Mouse (Mus musculus): ENCODE data around the gene Ints5. TPM values are rescaled to one million over a fixed set of nuclear protein-coding genes. Genes with fewer than 3 reads are reported as not detected.

Ints5 gene
- total RNA-seq, 2 experiments from 2014 or later: 7.1 to 14.3 TPM

Other genes with a start within 250 kb of the Ints5 start
Only the 30 nearest of the 33 such genes appear.
- gene Slc3a2, start 169.6 kb upstream of the Ints5 start, total RNA-seq (2015; ENCODE audit: low replicate concordance): 198 and 206 TPM in 2 replicates
- gene Slc3a2, start 169.6 kb upstream of the Ints5 start, total RNA-seq (2017; ENCODE audit: low replicate concordance): 242 and 266 TPM in 2 replicates
- gene Wdr74, start 157.2 kb upstream of the Ints5 start, total RNA-seq (2015; ENCODE audit: low replicate concordance): 22.0 and 28.9 TPM in 2 replicates
- 10.7 and 15.0 TPM in 2 replicates for gene Wdr74, start 157.2 kb upstream of the Ints5 start, total RNA-seq (2017; ENCODE audit: low replicate concordance)
- not detected in 2 replicates for gene 1700092M07Rik, start 152.3 kb upstream of the Ints5 start, total RNA-seq (2015; ENCODE audit: low replicate concordance)
- gene 1700092M07Rik, start 152.3 kb upstream of the Ints5 start, total RNA-seq (2017; ENCODE audit: low replicate concordance): not detected in 2 replicates
- 67.0 and 97.7 TPM in 2 replicates for gene Stx5a, start 151.6 kb upstream of the Ints5 start, total RNA-seq (2015; ENCODE audit: low replicate concordance)
- 119 and 128 TPM in 2 replicates for gene Stx5a, start 151.6 kb upstream of the Ints5 start, total RNA-seq (2017; ENCODE audit: low replicate concordance)
- gene Nxf1, start 135.9 kb upstream of the Ints5 start, total RNA-seq (2015; ENCODE audit: low replicate concordance): 462 and 487 TPM in 2 replicates
- 79.9 and 80.3 TPM in 2 replicates for gene Nxf1, start 135.9 kb upstream of the Ints5 start, total RNA-seq (2017; ENCODE audit: low replicate concordance)
- 25.9 and 40.7 TPM in 2 replicates for gene Tmem223, start 122.0 kb upstream of the Ints5 start, total RNA-seq (2015; ENCODE audit: low replicate concordance)
- 11.0 and 21.9 TPM in 2 replicates for gene Tmem223, start 122.0 kb upstream of the Ints5 start, total RNA-seq (2017; ENCODE audit: low replicate concordance)
- gene Tmem179b, start 118.5 kb upstream of the Ints5 start, total RNA-seq (2015; ENCODE audit: low replicate concordance): 80.7 and 134 TPM in 2 replicates
- gene Tmem179b, start 118.5 kb upstream of the Ints5 start, total RNA-seq (2017; ENCODE audit: low replicate concordance): 66.6 and 95.1 TPM in 2 replicates
- 6.7 and 24.1 TPM in 2 replicates for gene Taf6l, start 106.6 kb upstream of the Ints5 start, total RNA-seq (2015; ENCODE audit: low replicate concordance)
- 10.5 and 10.9 TPM in 2 replicates for gene Taf6l, start 106.6 kb upstream of the Ints5 start, total RNA-seq (2017; ENCODE audit: low replicate concordance)
- gene Polr2g, start 94.4 kb upstream of the Ints5 start, total RNA-seq (2015; ENCODE audit: low replicate concordance): 49.0 and 51.2 TPM in 2 replicates
- gene Polr2g, start 94.4 kb upstream of the Ints5 start, total RNA-seq (2017; ENCODE audit: low replicate concordance): 16.5 and 25.8 TPM in 2 replicates
- gene Zbtb3, start 90.5 kb upstream of the Ints5 start, total RNA-seq (2015; ENCODE audit: low replicate concordance): not detected in 2 replicates
- gene Zbtb3, start 90.5 kb upstream of the Ints5 start, total RNA-seq (2017; ENCODE audit: low replicate concordance): 1.3 TPM in 1 of 2 replicates, not detected in the other
- gene Ttc9c, start 73.7 kb upstream of the Ints5 start, total RNA-seq (2015; ENCODE audit: low replicate concordance): 55.8 and 56.6 TPM in 2 replicates
- gene Ttc9c, start 73.7 kb upstream of the Ints5 start, total RNA-seq (2017; ENCODE audit: low replicate concordance): 59.4 and 73.3 TPM in 2 replicates
- gene Hnrnpul2, start 73.0 kb upstream of the Ints5 start, total RNA-seq (2015; ENCODE audit: low replicate concordance): 54.9 and 64.2 TPM in 2 replicates
- gene Hnrnpul2, start 73.0 kb upstream of the Ints5 start, total RNA-seq (2017; ENCODE audit: low replicate concordance): 154 and 160 TPM in 2 replicates
- not detected in 2 replicates for gene AC129217.1, start 63.2 kb upstream of the Ints5 start, total RNA-seq (2015; ENCODE audit: low replicate concordance)
- gene AC129217.1, start 63.2 kb upstream of the Ints5 start, total RNA-seq (2017; ENCODE audit: low replicate concordance): 9.5 and 15.5 TPM in 2 replicates
- 33.9 and 36.0 TPM in 2 replicates for gene Bscl2, start 55.5 kb upstream of the Ints5 start, total RNA-seq (2015; ENCODE audit: low replicate concordance)
- 20.2 and 27.1 TPM in 2 replicates for gene Bscl2, start 55.5 kb upstream of the Ints5 start, total RNA-seq (2017; ENCODE audit: low replicate concordance)
- gene Gng3, start 53.8 kb upstream of the Ints5 start, total RNA-seq (2015; ENCODE audit: low replicate concordance): not detected in 2 replicates
- not detected in 2 replicates for gene Gng3, start 53.8 kb upstream of the Ints5 start, total RNA-seq (2017; ENCODE audit: low replicate concordance)
- 1.7 TPM in 1 of 2 replicates, not detected in the other for gene Lrrn4cl, start 42.2 kb upstream of the Ints5 start, total RNA-seq (2015; ENCODE audit: low replicate concordance)
- 0.39 TPM in 1 of 2 replicates, not detected in the other for gene Lrrn4cl, start 42.2 kb upstream of the Ints5 start, total RNA-seq (2017; ENCODE audit: low replicate concordance)
- gene Ubxn1, start 21.5 kb upstream of the Ints5 start, total RNA-seq (2015; ENCODE audit: low replicate concordance): 46.1 and 49.9 TPM in 2 replicates
- gene Ubxn1, start 21.5 kb upstream of the Ints5 start, total RNA-seq (2017; ENCODE audit: low replicate concordance): 73.1 and 101 TPM in 2 replicates
- gene Uqcc3, start 12.1 kb upstream of the Ints5 start, total RNA-seq (2015; ENCODE audit: low replicate concordance): 8.8 and 23.1 TPM in 2 replicates
- gene Uqcc3, start 12.1 kb upstream of the Ints5 start, total RNA-seq (2017; ENCODE audit: low replicate concordance): 7.8 TPM in 1 of 2 replicates, not detected in the other
- gene Lbhd1, start 9.3 kb upstream of the Ints5 start, total RNA-seq (2015; ENCODE audit: low replicate concordance): 36.4 and 44.9 TPM in 2 replicates
- 6.4 and 9.9 TPM in 2 replicates for gene Lbhd1, start 9.3 kb upstream of the Ints5 start, total RNA-seq (2017; ENCODE audit: low replicate concordance)
- not detected in 2 replicates for gene Gm49403, start 9.1 kb upstream of the Ints5 start, total RNA-seq (2015; ENCODE audit: low replicate concordance)
- not detected in 2 replicates for gene Gm49403, start 9.1 kb upstream of the Ints5 start, total RNA-seq (2017; ENCODE audit: low replicate concordance)
- 11.5 and 13.4 TPM in 2 replicates for gene 1810009A15Rik, start 4.2 kb upstream of the Ints5 start, total RNA-seq (2015; ENCODE audit: low replicate concordance)
- 7.0 and 32.0 TPM in 2 replicates for gene 1810009A15Rik, start 4.2 kb upstream of the Ints5 start, total RNA-seq (2017; ENCODE audit: low replicate concordance)
- not detected in 2 replicates for gene Gm49416, start 4.1 kb upstream of the Ints5 start, total RNA-seq (2015; ENCODE audit: low replicate concordance)
- not detected in 2 replicates for gene Gm49416, start 4.1 kb upstream of the Ints5 start, total RNA-seq (2017; ENCODE audit: low replicate concordance)
- gene Ganab, start 5.1 kb downstream of the Ints5 start, total RNA-seq (2015; ENCODE audit: low replicate concordance): 71.0 and 83.0 TPM in 2 replicates
- gene Ganab, start 5.1 kb downstream of the Ints5 start, total RNA-seq (2017; ENCODE audit: low replicate concordance): 31.9 and 43.0 TPM in 2 replicates
- 16.2 and 28.1 TPM in 2 replicates for gene B3gat3, start 27.4 kb downstream of the Ints5 start, total RNA-seq (2015; ENCODE audit: low replicate concordance)
- gene B3gat3, start 27.4 kb downstream of the Ints5 start, total RNA-seq (2017; ENCODE audit: low replicate concordance): 13.8 and 21.3 TPM in 2 replicates
- gene Rom1, start 36.4 kb downstream of the Ints5 start, total RNA-seq (2015; ENCODE audit: low replicate concordance): not detected in 2 replicates
- gene Rom1, start 36.4 kb downstream of the Ints5 start, total RNA-seq (2017; ENCODE audit: low replicate concordance): not detected in 2 replicates
- 6.5 and 9.6 TPM in 2 replicates for gene Eml3, start 36.5 kb downstream of the Ints5 start, total RNA-seq (2015; ENCODE audit: low replicate concordance)
- gene Eml3, start 36.5 kb downstream of the Ints5 start, total RNA-seq (2017; ENCODE audit: low replicate concordance): 7.1 and 14.0 TPM in 2 replicates
- 59.9 and 70.3 TPM in 2 replicates for gene Mta2, start 48.9 kb downstream of the Ints5 start, total RNA-seq (2015; ENCODE audit: low replicate concordance)
- 84.2 and 125 TPM in 2 replicates for gene Mta2, start 48.9 kb downstream of the Ints5 start, total RNA-seq (2017; ENCODE audit: low replicate concordance)
- 0.84 and 3.2 TPM in 2 replicates for gene Tut1, start 60.8 kb downstream of the Ints5 start, total RNA-seq (2015; ENCODE audit: low replicate concordance)
- 3.7 and 4.4 TPM in 2 replicates for gene Tut1, start 60.8 kb downstream of the Ints5 start, total RNA-seq (2017; ENCODE audit: low replicate concordance)
- 198 and 228 TPM in 2 replicates for gene Eef1g, start 74.0 kb downstream of the Ints5 start, total RNA-seq (2015; ENCODE audit: low replicate concordance)
- 92.0 and 153 TPM in 2 replicates for gene Eef1g, start 74.0 kb downstream of the Ints5 start, total RNA-seq (2017; ENCODE audit: low replicate concordance)
- gene Ahnak, start 96.3 kb downstream of the Ints5 start, total RNA-seq (2015; ENCODE audit: low replicate concordance): 13.0 and 13.8 TPM in 2 replicates
- gene Ahnak, start 96.3 kb downstream of the Ints5 start, total RNA-seq (2017; ENCODE audit: low replicate concordance): 13.3 and 15.7 TPM in 2 replicates